Mouse (Mus musculus): Measurements from ENCODE around the gene Unc93b1. TPM values are rescaled to one million over a fixed set of nuclear protein-coding genes. Genes with fewer than 3 reads are reported as not detected.
"Not testable (repeated sequence)": the region's sequence is repeated elsewhere in the genome, so short reads cannot be mapped to it uniquely, and the experiment has no call there.

Unc93b1 gene
- polyA plus RNA-seq, 1 experiment from 2014 or later: 8.1 TPM

- H3K27ac ChIP-seq: no peak within 1 kb of the TSS
- no peaks in the 10 kb centered on the region for H3K4me1 ChIP-seq (replicated peaks)
- no peaks in the 10 kb centered on the region for H3K36me3 ChIP-seq
- no peak for ATAC-seq
- H3K9ac ChIP-seq (replicated peaks): no peak within 1 kb of the TSS
- 57% methylated on average over 9 of the region's 9 CpGs for WGBS
- no peak within 1 kb of the TSS for H3K4me2 ChIP-seq (replicated peaks)
- no peak within 1 kb of the TSS for H3K4me3 ChIP-seq (replicated peaks)
- H3K27me3 ChIP-seq: no peaks in the 10 kb centered on the region
- no peaks in the 10 kb centered on the region for H3K9me3 ChIP-seq
Measured at GRCm38 (mm10) chr19:3972229-3972628, 37.2 kb downstream of the Unc93b1 start, which contains the start of gene Aldh3b2. Gene Aldh3b2 (plus strand): TSS chr19:3972328.

GRCm38 (mm10) chr19:3974608-3975007, 39.6 kb downstream of the Unc93b1 start:
- not testable (repeated sequence) for H3K9ac ChIP-seq (replicated peaks); H3K27ac ChIP-seq; H3K27me3 ChIP-seq; H3K4me3 ChIP-seq (replicated peaks); H3K4me2 ChIP-seq (replicated peaks); ATAC-seq; H3K36me3 ChIP-seq; H3K4me1 ChIP-seq (replicated peaks); H3K9me3 ChIP-seq
- WGBS: 77% methylated on average over 6 of the region's 6 CpGs

GRCm38 (mm10) chr19:3975866-3976265, 40.9 kb downstream of the Unc93b1 start:
- H3K4me2 ChIP-seq (replicated peaks): no peak overlapping the region
- no peak overlapping the region for H3K9ac ChIP-seq (replicated peaks)
- H3K27ac ChIP-seq: no peak overlapping the region
- ATAC-seq: no peak
- no peaks in the 10 kb centered on the region for H3K27me3 ChIP-seq
- no peak overlapping the region for H3K4me3 ChIP-seq (replicated peaks)
- 76% methylated on average over 2 of the region's 2 CpGs for WGBS
- H3K4me1 ChIP-seq (replicated peaks): 0 out of 2 replicates have a peak, but pooled peaks cover 3% of the 10 kb centered on the region
- H3K9me3 ChIP-seq: no peaks in the 10 kb centered on the region
- no peaks in the 10 kb centered on the region for H3K36me3 ChIP-seq

DNA sequence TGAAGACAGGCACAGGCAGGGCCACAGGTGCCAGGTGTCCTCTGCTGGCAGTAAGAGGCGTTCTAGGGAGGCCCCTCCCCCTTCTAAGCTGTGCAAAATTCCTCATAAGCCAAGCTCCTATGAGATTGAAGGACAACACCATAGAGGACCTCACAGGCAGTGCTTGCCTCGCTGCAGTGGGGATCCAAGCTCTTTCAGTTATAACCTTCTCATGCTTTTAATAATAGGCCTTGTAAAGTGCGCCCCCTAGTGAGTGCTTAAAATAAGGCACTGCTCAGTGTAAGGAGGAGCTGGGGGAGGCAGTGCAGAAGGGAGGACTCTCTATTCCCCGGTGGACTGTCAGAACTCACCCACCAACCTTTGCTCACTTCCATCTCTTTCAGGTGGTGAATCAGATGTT, 45.3 kb downstream of the Unc93b1 start:
- H3K36me3 ChIP-seq: no peaks in the 10 kb centered on the region
- WGBS: 17% methylated on average over 4 of the region's 4 CpGs
- H3K27me3 ChIP-seq: no peaks in the 10 kb centered on the region
- H3K4me1 ChIP-seq (replicated peaks): peaks cover 11% of the 10 kb centered on the region
- no peak overlapping the region for H3K4me3 ChIP-seq (replicated peaks)
- peak; percentile 79 for ATAC-seq
- H3K27ac ChIP-seq: no peak overlapping the region
- no peak overlapping the region for H3K4me2 ChIP-seq (replicated peaks)
- H3K9me3 ChIP-seq: no peaks in the 10 kb centered on the region
- H3K9ac ChIP-seq (replicated peaks): no peak overlapping the region

GRCm38 (mm10) chr19:3980917-3981316, 45.9 kb downstream of the Unc93b1 start:
- WGBS: 80% methylated on average over 9 of the region's 9 CpGs
- H3K4me2 ChIP-seq (replicated peaks): no peak overlapping the region
- H3K9ac ChIP-seq (replicated peaks): no peak overlapping the region
- H3K4me3 ChIP-seq (replicated peaks): no peak overlapping the region
- H3K36me3 ChIP-seq: no peaks in the 10 kb centered on the region
- no peak overlapping the region for H3K27ac ChIP-seq
- no peaks in the 10 kb centered on the region for H3K9me3 ChIP-seq
- peaks cover 15% of the 10 kb centered on the region for H3K4me1 ChIP-seq (replicated peaks)
- ATAC-seq: no peak
- H3K27me3 ChIP-seq: no peaks in the 10 kb centered on the region

- no peak overlapping the region for H3K9ac ChIP-seq (replicated peaks)
- H3K27me3 ChIP-seq: no peaks in the 10 kb centered on the region
- WGBS: 26% methylated on average over 9 of the region's 9 CpGs
- H3K4me2 ChIP-seq (replicated peaks): no peak overlapping the region
- no peak for ATAC-seq
- H3K9me3 ChIP-seq: 0 out of 2 replicates have a peak, but pooled peaks cover under 1% of the 10 kb centered on the region
- H3K4me3 ChIP-seq (replicated peaks): no peak overlapping the region
- H3K36me3 ChIP-seq: no peaks in the 10 kb centered on the region
- H3K27ac ChIP-seq: no peak overlapping the region
- H3K4me1 ChIP-seq (replicated peaks): peaks cover 15% of the 10 kb centered on the region
Measured at GRCm38 (mm10) chr19:3983527-3984200, 48.7 kb downstream of the Unc93b1 start.

DNA sequence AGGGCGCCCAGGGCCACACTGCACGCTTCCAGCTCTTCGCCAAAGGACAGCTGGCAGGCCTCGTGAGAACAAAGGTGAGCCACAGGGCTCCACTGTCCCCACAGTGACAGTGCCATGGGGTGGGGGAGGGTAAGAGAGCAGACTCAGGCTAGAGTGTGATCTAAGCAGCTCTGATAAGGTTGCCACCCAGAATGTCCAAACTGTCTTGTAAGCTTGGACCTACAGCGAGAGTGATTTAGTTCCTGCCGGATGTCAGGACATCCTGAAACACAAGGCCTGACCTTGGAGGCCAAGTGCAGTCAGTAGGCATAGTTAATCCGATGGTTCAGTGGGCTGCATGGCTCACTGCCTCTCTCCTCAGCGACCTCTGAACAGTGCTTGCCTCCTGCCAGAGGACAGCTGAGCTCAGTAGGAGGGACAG, 50.3 kb downstream of the Unc93b1 start:
- no peaks in the 10 kb centered on the region for H3K27me3 ChIP-seq
- WGBS: 12% methylated on average over 8 of the region's 8 CpGs
- H3K9me3 ChIP-seq: peaks cover 3% of the 10 kb centered on the region; the same call in 1 of the 2 replicates
- H3K9ac ChIP-seq (replicated peaks): no peak overlapping the region
- no peak for ATAC-seq
- H3K4me3 ChIP-seq (replicated peaks): no peak overlapping the region
- H3K4me2 ChIP-seq (replicated peaks): no peak overlapping the region
- H3K4me1 ChIP-seq (replicated peaks): peaks cover 13% of the 10 kb centered on the region
- H3K36me3 ChIP-seq: no peaks in the 10 kb centered on the region
- no peak overlapping the region for H3K27ac ChIP-seq

DNA sequence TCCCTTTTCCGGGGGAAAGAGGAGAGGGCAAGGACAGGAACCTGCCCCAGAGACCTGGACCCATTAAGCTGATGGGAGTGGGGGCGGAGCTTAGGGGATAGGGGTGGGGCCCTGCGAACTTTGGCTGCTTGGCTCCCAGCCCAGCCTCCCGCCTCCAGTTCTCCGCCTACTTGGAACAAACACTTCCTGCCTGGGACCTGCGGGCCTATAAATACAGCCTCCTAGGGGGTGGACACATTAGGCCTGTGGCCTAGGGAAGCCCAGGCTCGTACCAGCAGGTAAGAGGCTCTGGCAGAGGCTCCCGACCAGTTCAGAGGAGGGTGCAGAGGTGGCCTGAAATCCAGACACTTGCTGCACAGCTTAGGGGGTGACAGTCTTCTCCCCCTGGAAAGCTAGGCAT, 51.3 kb downstream of the Unc93b1 start, which contains the start of gene Acy3:
TSS of gene Acy3 (plus strand) at position 237 of the 400 bp plus-strand sequence.
- H3K27me3 ChIP-seq: no peaks in the 10 kb centered on the region
- peaks cover 3% of the 10 kb centered on the region; the same call in 1 of the 2 replicates for H3K9me3 ChIP-seq
- H3K27ac ChIP-seq: no peak within 1 kb of the TSS
- 19% methylated on average over 8 of the region's 8 CpGs for WGBS
- no peak within 1 kb of the TSS for H3K4me2 ChIP-seq (replicated peaks)
- no peak for ATAC-seq
- H3K4me3 ChIP-seq (replicated peaks): no peak within 1 kb of the TSS
- H3K36me3 ChIP-seq: no peaks in the 10 kb centered on the region
- H3K4me1 ChIP-seq (replicated peaks): peaks cover 13% of the 10 kb centered on the region
- H3K9ac ChIP-seq (replicated peaks): no peak within 1 kb of the TSS

DNA sequence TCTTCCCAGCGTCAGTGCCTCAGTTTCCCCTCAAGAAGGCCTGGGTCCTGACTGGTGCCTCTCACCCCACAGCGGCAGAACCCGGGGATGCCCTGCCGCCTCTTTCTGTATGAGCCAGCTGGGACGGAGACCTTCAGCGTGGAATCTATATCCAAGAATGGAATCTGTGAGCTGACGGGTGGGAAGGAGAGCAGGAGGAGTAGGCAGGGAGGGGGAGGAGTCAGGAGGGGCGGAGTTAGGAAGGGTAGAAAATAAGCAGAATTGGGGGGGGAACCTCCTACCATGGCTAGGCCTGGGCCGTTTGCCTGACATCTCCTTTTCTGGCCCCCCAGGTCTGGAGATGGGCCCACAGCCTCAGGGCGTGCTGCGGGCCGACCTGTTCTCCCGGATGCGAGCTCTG, 53.1 kb downstream of the Unc93b1 start:
- Histone ChIP-seq H3K27me3 (no peaks in the 10 kb centered on the region), H3K36me3 (no peaks in the 10 kb centered on the region), H3K4me3 (replicated peaks) (no peak overlapping the region), H3K9me3 (peaks cover 3% of the 10 kb centered on the region; the same call in 1 of the 2 replicates), H3K27ac (no peak overlapping the region), H3K4me2 (replicated peaks) (no peak overlapping the region), H3K9ac (replicated peaks) (no peak overlapping the region), H3K4me1 (replicated peaks) (peaks cover 13% of the 10 kb centered on the region)
- 91% methylated on average over 14 of the region's 14 CpGs for WGBS
- no peak for ATAC-seq

GRCm38 (mm10) chr19:3988750-3989149, 53.8 kb downstream of the Unc93b1 start:
- Histone ChIP-seq H3K4me2 (replicated peaks) (no peak overlapping the region), H3K27me3 (no peaks in the 10 kb centered on the region), H3K4me3 (replicated peaks) (no peak overlapping the region), H3K9ac (replicated peaks) (no peak overlapping the region), H3K9me3 (peaks cover 3% of the 10 kb centered on the region; the same call in 1 of the 2 replicates), H3K4me1 (replicated peaks) (peaks cover 13% of the 10 kb centered on the region), H3K27ac (no peak overlapping the region), H3K36me3 (no peaks in the 10 kb centered on the region)
- no peak for ATAC-seq
- WGBS: 80% methylated on average over 4 of the region's 4 CpGs

- Histone ChIP-seq H3K4me1 (replicated peaks) (no peaks in the 10 kb centered on the region), H3K36me3 (no peaks in the 10 kb centered on the region)
- ATAC-seq: no peak
Measured at GRCm38 (mm10) chr19:3990804-3991203, 55.8 kb downstream of the Unc93b1 start.

DNA sequence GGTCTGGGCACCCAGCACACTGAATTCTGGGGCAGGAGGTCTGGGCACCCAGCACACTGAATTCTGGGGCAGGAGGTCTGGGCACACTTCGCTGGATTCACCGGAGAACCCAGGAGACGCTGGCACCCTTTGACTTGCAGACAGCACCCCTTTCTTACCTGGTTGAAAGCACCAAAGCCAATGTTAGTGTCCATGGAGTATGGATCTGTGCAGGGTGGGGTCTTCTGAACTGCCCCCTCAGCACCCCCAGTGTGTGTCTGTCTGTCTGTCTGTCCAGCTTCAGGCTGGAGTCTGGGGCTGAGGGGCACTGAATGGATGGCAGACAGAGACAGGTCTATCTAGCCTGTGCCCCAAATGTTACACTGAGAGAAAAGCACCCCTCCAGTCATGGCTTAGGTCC, 56.6 kb downstream of the Unc93b1 start:
- ATAC-seq: no peak
- Histone ChIP-seq H3K27ac (no peak overlapping the region), H3K4me2 (replicated peaks) (no peak overlapping the region), H3K9ac (replicated peaks) (no peak overlapping the region), H3K27me3 (no peaks in the 10 kb centered on the region), H3K9me3 (peaks cover 3% of the 10 kb centered on the region; the same call in 1 of the 2 replicates), H3K4me3 (replicated peaks) (no peak overlapping the region), H3K4me1 (replicated peaks) (no peaks in the 10 kb centered on the region), H3K36me3 (no peaks in the 10 kb centered on the region)
- 94% methylated on average over 3 of the region's 3 CpGs for WGBS

More at GRCm38 (mm10) chr19:3990804-3991203, 55.8 kb downstream of the Unc93b1 start:
- 80% methylated on average over 6 of the region's 6 CpGs for WGBS
- Histone ChIP-seq H3K4me3 (replicated peaks) (no peak overlapping the region), H3K27me3 (no peaks in the 10 kb centered on the region), H3K27ac (no peak overlapping the region), H3K9me3 (peaks cover 3% of the 10 kb centered on the region; the same call in 1 of the 2 replicates), H3K4me2 (replicated peaks) (no peak overlapping the region), H3K9ac (replicated peaks) (no peak overlapping the region)
